Mouse (Mus musculus) bone marrow macrophage, adult 2 months (primary cell): ENCODE results near the gene Gm20388.

ENCODE experiments used
- CTCF ChIP-seq: IDR thresholded peaks from 2 replicates; pipeline ENCODE4 v1.5.1; 2012; ENCODE audit warnings: low read depth, mild to moderate bottlenecking, low read length, moderate library complexity
- POLR2A ChIP-seq: IDR thresholded peaks from 2 replicates; pipeline ENCODE4 v1.6.1; 2012; ENCODE audit warnings: mild to moderate bottlenecking, low read depth, low read length, borderline replicate concordance

DNA sequence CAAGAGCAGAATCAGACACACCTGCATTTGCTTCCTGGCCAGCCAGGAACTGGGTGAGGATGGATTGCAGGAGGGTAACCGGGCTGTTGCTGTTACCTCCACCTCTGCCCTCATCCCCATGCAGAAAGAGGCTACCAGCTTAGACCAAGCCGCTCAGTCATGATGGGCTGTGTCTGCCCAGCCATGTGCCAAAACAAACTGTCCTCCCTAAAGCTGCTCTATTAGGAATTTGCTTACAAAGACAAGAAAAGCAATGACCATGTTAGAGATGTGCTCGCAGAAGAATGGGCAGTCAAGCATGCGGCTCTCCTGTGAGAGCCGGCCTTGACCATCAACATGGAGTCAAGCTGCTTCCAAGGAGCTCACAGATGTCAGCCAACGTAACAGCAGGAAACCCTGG is 1454.0 kb downstream of the Gm20388 start:
- TF ChIP-seq CTCF, result no peak
- no peak for TF ChIP-seq POLR2A
